Mouse (Mus musculus) liver, postnatal 0 days (tissue): ENCODE data around the gene Cd79b. TPM values are rescaled to one million over a fixed set of nuclear protein-coding genes. Genes with fewer than 3 reads are reported as not detected.

Experiments
- ATAC-seq: fragments of 200-750 bp; cut with Nextera tagmentation; 2 replicates; pipeline ENCODE4 v1.8.0; 2017; ENCODE audit warnings: mild to moderate bottlenecking, moderate library complexity
- DNase-seq: peaks from one replicate; pipeline ENCODE4 v3.0.0-alpha.2; 2016
- H3K27ac ChIP-seq: fragments of 300-500 bp; sonication (generic); 2 replicates; pipeline ENCODE4 v1.5.1; 2014; ENCODE audit warnings: antibody characterized with exemption, moderate library complexity, mild to moderate bottlenecking, low read depth
- H3K27me3 ChIP-seq: fragments of 300-500 bp; sonication (generic); 2 replicates; pipeline ENCODE4 v1.6.1; 2014; ENCODE audit warnings: low read length, control low read depth, mixed read lengths; ENCODE audit not compliant: insufficient read depth
- H3K36me3 ChIP-seq: fragments of 300-500 bp; sonication (generic); replicated peaks from 2 replicates; pipeline ENCODE4 v1.6.1; 2014; ENCODE audit warnings: mild to moderate bottlenecking, control low read depth, low read length, moderate library complexity, mixed read lengths; ENCODE audit not compliant: insufficient read depth
- H3K4me1 ChIP-seq: fragments of 300-500 bp; sonication (generic); 2 replicates; pipeline ENCODE4 v1.6.1; 2014; ENCODE audit warnings: antibody characterized with exemption, mild to moderate bottlenecking, control low read depth; ENCODE audit not compliant: insufficient read depth
- H3K4me2 ChIP-seq: fragments of 300-500 bp; sonication (generic); 2 replicates; pipeline ENCODE4 v1.6.1; 2014; ENCODE audit warnings: low read depth, mild to moderate bottlenecking, low read length, moderate library complexity, mixed read lengths
- H3K4me3 ChIP-seq: fragments of 300-500 bp; sonication (generic); 2 replicates; pipeline ENCODE4 v1.5.1; 2014; ENCODE audit warnings: low read depth, low read length
- H3K9ac ChIP-seq: fragments of 300-500 bp; sonication (generic); replicated peaks from 2 replicates; pipeline ENCODE4 v1.6.1; 2014; ENCODE audit warnings: mild to moderate bottlenecking, moderate library complexity
- H3K9me3 ChIP-seq: fragments of 300-500 bp; sonication (generic); 2 replicates; pipeline ENCODE4 v1.6.1; 2016; ENCODE audit warnings: mild to moderate bottlenecking, control low read depth, low read length, mixed read lengths
- CTCF ChIP-seq: sonication (generic); IDR thresholded peaks from 2 replicates; pipeline ENCODE4 v1.5.1; 2016; ENCODE audit warnings: antibody characterized with exemption, low read depth
- EP300 ChIP-seq: IDR thresholded peaks from 2 replicates; pipeline ENCODE4 v1.6.1; 2016; ENCODE audit warnings: antibody characterized with exemption, low read depth, mild to moderate bottlenecking
- WGBS: fragments of 180-500 bp; shearing (Covaris S2); extraction: QIAGEN DNeasy Blood & Tissue Kit; methylation state at CpG from one replicate; pipeline ENCODE4 v1.1.7; 2014; ENCODE audit not compliant: insufficient replicate concordance; 5-methylcytosine and 5-hydroxymethylcytosine counted together
- polyA plus RNA-seq: library from polyadenylated mRNA; unstranded; fragments of >200 nt; fragmentation: Nextera tagmentation; extraction: Ambion mirVana; gene quantifications from 2 replicates; pipeline ENCODE4 v1.2.1, GENCODE M21; 2015

Cd79b gene
- polyA plus RNA-seq, 1 experiment from 2014 or later: 34.8 TPM

DNA sequence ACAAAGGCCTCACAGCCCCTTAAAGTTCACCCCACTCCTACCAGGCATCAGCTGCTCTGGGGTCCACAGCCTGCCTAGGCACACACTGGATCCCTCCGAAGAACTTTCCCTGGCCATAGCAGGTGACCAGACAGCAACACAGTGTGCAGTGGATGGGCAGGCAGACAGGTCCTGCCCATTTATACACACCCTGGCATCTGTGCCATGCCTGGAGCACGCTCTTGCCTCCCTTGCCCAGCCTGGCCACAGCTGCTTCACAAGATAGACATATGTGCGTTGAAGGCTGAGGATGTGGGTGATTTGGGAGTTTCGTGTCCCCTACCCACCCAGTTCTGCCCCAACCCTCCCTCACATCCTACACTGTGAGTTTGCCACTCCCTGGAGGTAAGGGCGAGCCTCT, 23.5 kb upstream of the Cd79b start:
- no peak for ATAC-seq
- H3K4me1 ChIP-seq: no peaks in the 10 kb centered on the region
- no peak overlapping the region for H3K27ac ChIP-seq
- no peaks in the 10 kb centered on the region for H3K27me3 ChIP-seq
- no peak overlapping the region for H3K4me3 ChIP-seq
- WGBS: 73% methylated on average over 5 of the region's 5 CpGs
- no peak for DNase-seq
- no peaks in the 10 kb centered on the region for H3K9me3 ChIP-seq
- TF ChIP-seq EP300: no peak
- TF ChIP-seq CTCF: no peak
- H3K9ac ChIP-seq: no peak overlapping the region
- H3K36me3 ChIP-seq: no peaks in the 10 kb centered on the region
- no peak overlapping the region for H3K4me2 ChIP-seq

DNA sequence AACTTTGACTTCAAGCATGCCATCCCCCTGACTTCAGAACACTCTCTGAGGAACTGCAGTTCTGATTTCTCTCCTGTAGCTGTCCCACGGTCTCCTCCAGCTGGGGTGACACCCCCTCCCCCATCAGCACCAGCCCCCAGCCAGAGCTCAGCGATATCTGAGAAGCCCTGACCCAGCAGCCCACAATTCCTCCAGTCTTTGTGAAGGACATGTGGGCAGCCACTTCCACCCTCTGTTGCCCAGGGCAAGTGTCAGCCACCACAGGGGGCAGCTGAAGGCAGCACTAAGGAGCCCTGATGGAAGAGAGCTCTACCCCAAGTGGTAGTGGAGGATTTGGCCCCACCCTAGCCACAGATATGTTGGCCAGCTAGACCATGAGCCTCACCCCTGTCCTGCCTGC, 19.5 kb upstream of the Cd79b start:
- no peaks in the 10 kb centered on the region for H3K36me3 ChIP-seq
- no peak overlapping the region for H3K4me2 ChIP-seq
- H3K9ac ChIP-seq: no peak overlapping the region
- TF ChIP-seq EP300 (no peak), CTCF (no peak)
- no peaks in the 10 kb centered on the region for H3K27me3 ChIP-seq
- 14% methylated on average over 2 of the region's 2 CpGs for WGBS
- no peak overlapping the region for H3K4me3 ChIP-seq
- H3K4me1 ChIP-seq: peaks cover 5% of the 10 kb centered on the region
- H3K27ac ChIP-seq: no peak overlapping the region
- DNase-seq (no peak), ATAC-seq (no peak)
- H3K9me3 ChIP-seq: no peaks in the 10 kb centered on the region

DNA sequence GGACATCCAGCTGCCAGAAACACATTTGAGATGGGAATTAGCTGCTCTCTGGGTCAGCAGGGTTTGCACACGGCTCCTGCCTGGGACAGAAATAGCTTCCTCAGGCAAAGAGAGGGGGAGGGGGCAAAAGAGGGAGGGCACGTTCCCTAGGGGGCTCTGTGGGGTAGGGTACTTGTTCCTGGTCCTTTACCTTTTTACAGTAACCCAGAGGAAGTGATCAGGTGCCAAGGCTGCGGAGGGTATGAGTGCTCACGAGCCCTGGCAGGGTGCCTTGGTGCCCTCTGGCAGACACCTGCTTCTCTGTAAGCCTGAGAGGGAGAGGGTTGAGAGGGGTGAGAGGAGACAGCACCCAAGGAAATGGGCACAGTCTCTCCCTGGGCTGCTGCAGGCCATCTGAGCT, 17.9 kb upstream of the Cd79b start:
- no peak overlapping the region for H3K27ac ChIP-seq
- WGBS: 40% methylated on average over 4 of the region's 4 CpGs
- H3K4me2 ChIP-seq: no peak overlapping the region
- TF ChIP-seq CTCF (no peak), EP300 (no peak)
- no peaks in the 10 kb centered on the region for H3K9me3 ChIP-seq
- no peak overlapping the region for H3K4me3 ChIP-seq
- no peaks in the 10 kb centered on the region for H3K27me3 ChIP-seq
- H3K4me1 ChIP-seq: peaks cover 8% of the 10 kb centered on the region
- DNase-seq: no peak
- H3K9ac ChIP-seq: no peak overlapping the region
- no peaks in the 10 kb centered on the region for H3K36me3 ChIP-seq
- ATAC-seq: no peak

GRCm38 (mm10) chr11:106329682-106330081, 15.1 kb upstream of the Cd79b start:
- Histone ChIP-seq H3K27ac (no peak overlapping the region), H3K4me1 (peaks cover 14% of the 10 kb centered on the region), H3K9me3 (no peaks in the 10 kb centered on the region), H3K9ac (no peak overlapping the region), H3K27me3 (no peaks in the 10 kb centered on the region), H3K36me3 (no peaks in the 10 kb centered on the region), H3K4me2 (no peak overlapping the region), H3K4me3 (no peak overlapping the region)
- peak; percentile 66 for TF ChIP-seq CTCF
- no peak for TF ChIP-seq EP300
- DNase-seq (peak; percentile 63), ATAC-seq (no peak; the same call in 1 of the 2 replicates)
- WGBS: 37% methylated on average over 7 of the region's 7 CpGs

GRCm38 (mm10) chr11:106329128-106329527, 14.6 kb upstream of the Cd79b start:
- WGBS: 17% methylated on average over 6 of the region's 6 CpGs
- no peak for DNase-seq
- ATAC-seq: peak; percentile 33; the same call in 1 of the 2 replicates
- Histone ChIP-seq H3K27ac (no peak overlapping the region), H3K4me2 (no peak overlapping the region), H3K9me3 (no peaks in the 10 kb centered on the region), H3K4me1 (peaks cover 14% of the 10 kb centered on the region), H3K9ac (no peak overlapping the region), H3K4me3 (no peak overlapping the region), H3K36me3 (no peaks in the 10 kb centered on the region), H3K27me3 (no peaks in the 10 kb centered on the region)
- TF ChIP-seq EP300 (no peak), CTCF (no peak)

- Histone ChIP-seq H3K36me3 (no peaks in the 10 kb centered on the region), H3K4me1 (peaks cover 14% of the 10 kb centered on the region), H3K9ac (no peak overlapping the region), H3K4me3 (no peak overlapping the region), H3K9me3 (no peaks in the 10 kb centered on the region), H3K4me2 (no peak overlapping the region), H3K27ac (no peak overlapping the region), H3K27me3 (no peaks in the 10 kb centered on the region)
- WGBS: 55% methylated on average over 5 of the region's 5 CpGs
- DNase-seq (no peak), ATAC-seq (no peak)
- no peak for TF ChIP-seq EP300
- TF ChIP-seq CTCF: no peak
These were observed 14.0 kb upstream of the Cd79b start for GRCm38 (mm10) chr11:106328521-106328920.

- H3K27ac ChIP-seq: no peak overlapping the region
- H3K4me3 ChIP-seq: no peak overlapping the region
- no peak overlapping the region for H3K4me2 ChIP-seq
- WGBS: 73% methylated on average over 8 of the region's 8 CpGs
- ATAC-seq: no peak
- no peak for TF ChIP-seq EP300
- TF ChIP-seq CTCF: no peak
- no peaks in the 10 kb centered on the region for H3K36me3 ChIP-seq
- no peak for DNase-seq
- no peak overlapping the region for H3K9ac ChIP-seq
- no peaks in the 10 kb centered on the region for H3K27me3 ChIP-seq
- H3K9me3 ChIP-seq: no peaks in the 10 kb centered on the region
- peaks cover 14% of the 10 kb centered on the region for H3K4me1 ChIP-seq
These were observed 11.9 kb upstream of the Cd79b start for GRCm38 (mm10) chr11:106326475-106326874.
